Mouse (Mus musculus) CH12.LX (cell line): ENCODE measurements around the gene Gm28729. TPM values are rescaled to one million over a fixed set of nuclear protein-coding genes. Genes with fewer than 3 reads are reported as not detected.

Source experiments
- DNase-seq: peaks from one replicate; pipeline ENCODE4 v3.0.0-alpha.2; 2013; ENCODE audit errors: extremely low read depth
- H3K27ac ChIP-seq: 2 replicates; pipeline ENCODE4 v1.5.1; 2012; ENCODE audit warnings: low read depth, mild to moderate bottlenecking, control low read depth, moderate library complexity; ENCODE audit not compliant: insufficient read depth
- H3K27me3 ChIP-seq: replicated peaks from 2 replicates; pipeline ENCODE3; 2012; ENCODE audit warnings: inconsistent platforms
- H3K36me3 ChIP-seq, 2 experiments: replicated peaks in 1 of 2; 2 replicates each; pipeline versions ENCODE3 to v1.6.1; 2012; ENCODE audit warnings: inconsistent platforms in 1 of 2, low read length in 1 of 2, mild to moderate bottlenecking in 1 of 2, mixed read lengths in 1 of 2, moderate library complexity in 1 of 2; ENCODE audit not compliant: control insufficient read depth in 1 of 2, insufficient read depth in 1 of 2
- H3K4me1 ChIP-seq, 2 experiments: 2 replicates each; pipeline ENCODE4 v1.6.1; 2012; ENCODE audit warnings: inconsistent platforms in 1 of 2, moderate library complexity in 1 of 2; ENCODE audit not compliant: insufficient read depth in 2 of 2, control insufficient read depth in 1 of 2
- H3K4me2 ChIP-seq: 2 replicates; pipeline ENCODE4 v1.6.1; 2012; ENCODE audit warnings: low read depth, mild to moderate bottlenecking, control low read depth; ENCODE audit not compliant: poor library complexity, insufficient read depth, severe bottlenecking
- H3K4me3 ChIP-seq, 3 experiments: fragments of 150-350 bp in 1 of 3; sonication (generic) in 1 of 3; replicated peaks in 1 of 3; 2 replicates each; pipeline versions ENCODE3 to v1.5.1; 2011 to 2012; ENCODE audit warnings: low read depth in 2 of 3, low read length in 2 of 3, mild to moderate bottlenecking in 2 of 3, moderate library complexity in 2 of 3, control low read depth in 1 of 3, improper control_type of control experiment in 1 of 3, inconsistent platforms in 1 of 3, mixed read lengths in 1 of 3; ENCODE audit not compliant: poor library complexity in 1 of 3
- H3K79me2 ChIP-seq: replicated peaks from 2 replicates; pipeline ENCODE4 v1.6.1; 2012; ENCODE audit warnings: mild to moderate bottlenecking, moderate library complexity; ENCODE audit not compliant: control insufficient read depth, poor library complexity, insufficient read depth, severe bottlenecking; ENCODE audit errors: extremely low read depth
- H3K9ac ChIP-seq: 2 replicates; pipeline ENCODE4 v1.6.1; 2012; ENCODE audit warnings: low read depth, mild to moderate bottlenecking, control low read depth, moderate library complexity; ENCODE audit not compliant: insufficient read depth
- H3K9me3 ChIP-seq: replicated peaks from 2 replicates; pipeline ENCODE3; 2012; ENCODE audit warnings: low read length, inconsistent platforms, mixed read lengths
- BHLHE40 ChIP-seq: IDR thresholded peaks from 2 replicates; pipeline ENCODE4 v1.6.1; 2011; ENCODE audit warnings: mild to moderate bottlenecking, low read depth, low read length, improper control_type of control experiment
- CHD1 ChIP-seq: IDR thresholded peaks from 2 replicates; pipeline ENCODE4 v1.6.1; 2012; ENCODE audit warnings: low read depth, low read length, improper control_type of control experiment, inconsistent platforms
- CHD2 ChIP-seq: IDR thresholded peaks from 2 replicates; pipeline ENCODE4 v1.6.1; 2011; ENCODE audit warnings: low read length, improper control_type of control experiment
- ELF1 ChIP-seq: IDR thresholded peaks from 2 replicates; pipeline ENCODE4 v1.6.1; 2014; ENCODE audit warnings: low read depth, mild to moderate bottlenecking, inconsistent platforms, low read length, improper control_type of control experiment
- HCFC1 ChIP-seq: IDR thresholded peaks from 2 replicates; pipeline ENCODE4 v1.6.1; 2012; ENCODE audit warnings: low read depth, mild to moderate bottlenecking, inconsistent platforms, low read length, improper control_type of control experiment
- MAFK ChIP-seq: IDR thresholded peaks from 2 replicates; pipeline ENCODE4 v1.6.1; 2011; ENCODE audit warnings: low read length, improper control_type of control experiment; ENCODE audit not compliant: insufficient replicate concordance
- MEF2A ChIP-seq: IDR thresholded peaks from 2 replicates; pipeline ENCODE4 v1.6.1; 2014; ENCODE audit warnings: low read depth, mild to moderate bottlenecking, inconsistent platforms, low read length, improper control_type of control experiment, borderline replicate concordance
- MYC ChIP-seq: IDR thresholded peaks from 2 replicates; pipeline ENCODE4 v1.6.1; 2011; ENCODE audit warnings: low read depth, mild to moderate bottlenecking, improper control_type of control experiment, low read length
- PAX5 ChIP-seq: IDR thresholded peaks from 2 replicates; pipeline ENCODE4 v1.6.1; 2012; ENCODE audit warnings: low read length, inconsistent platforms, mixed read lengths
- USF1 ChIP-seq: IDR thresholded peaks from 2 replicates; pipeline ENCODE4 v1.6.1; 2014; ENCODE audit warnings: low read depth, mild to moderate bottlenecking, inconsistent platforms, low read length, improper control_type of control experiment
- ZKSCAN1 ChIP-seq: IDR thresholded peaks from 2 replicates; pipeline ENCODE4 v1.6.1; 2012; ENCODE audit warnings: low read depth, inconsistent platforms, low read length, improper control_type of control experiment, borderline replicate concordance
- ZNF384 ChIP-seq: IDR thresholded peaks from 2 replicates; pipeline ENCODE4 v1.6.1; 2012; ENCODE audit warnings: low read depth, low read length, improper control_type of control experiment, inconsistent platforms
- dilution Hi-C: fragments of 300-500 bp; cut with MboI; formaldehyde crosslinking; loops from 2 replicates; pipeline ENCODE4 v1.14.3; 2020; ENCODE audit warnings: low sequenced_read_pairs; ENCODE audit not compliant: extremely low pct_unique_long_range_greater_than_20kb, extremely low pct_ligation_motif_present
- in situ Hi-C: fragments of 300-500 bp; cut with MboI; formaldehyde crosslinking; loops from 3 replicates; pipeline ENCODE4 v1.14.3; 2019; ENCODE audit warnings: low sequenced_read_pairs, low pct_ligation_motif_present, low pct_unique_long_range_greater_than_20kb, mixed read lengths
- polyA plus RNA-seq: library from polyadenylated mRNA; unstranded; fragments of >175 nt; gene quantifications from 2 replicates; pipeline ENCODE4 v1.2.1, GENCODE M21; 2012; ENCODE audit warnings: low read depth; ENCODE audit not compliant: insufficient read length
- total RNA-seq, 2 experiments: library from RNA; depleted of rRNA; stranded (reverse); fragments of 300-350 nt in 1 of 2; fragments of >200 nt in 1 of 2; gene quantifications; 2 replicates each; pipeline ENCODE4 v1.2.3; 2012 to 2014

The Gm28729 gene
- total and polyA plus RNA-seq, 3 experiments: not detected

GRCm38 (mm10) chr9:96502856-96503610 is 22.0 kb downstream of the Gm28729 start:
- Histone ChIP-seq H3K4me2 (no peak overlapping the region), H3K4me3 (no peak overlapping the region), H3K27me3 (no peaks in the 10 kb centered on the region), H3K36me3 (no peaks in the 10 kb centered on the region), H3K9ac (no peak overlapping the region), H3K79me2 (no peaks in the 10 kb centered on the region), H3K9me3 (peaks cover 9% of the 10 kb centered on the region), H3K27ac (no peak overlapping the region), H3K4me1 (peaks cover 0 to 5% of the 10 kb centered on the region in 2 experiments; a peak in 2 of 4 replicates)
- in situ Hi-C loops (no loop called here), dilution Hi-C loops (no loop called here)
- DNase-seq: no peak
- TF ChIP-seq ELF1 (no peak), ZKSCAN1 (no peak), PAX5 (no peak), MYC (no peak), ZNF384 (peak; percentile 64), USF1 (no peak), BHLHE40 (no peak), HCFC1 (no peak)

- H3K4me2 ChIP-seq: no peak overlapping the region
- no peak for DNase-seq
- in situ Hi-C loops (no loop called here), dilution Hi-C loops (no loop called here)
- no peaks in the 10 kb centered on the region for H3K79me2 ChIP-seq
- H3K27me3 ChIP-seq: no peaks in the 10 kb centered on the region
- H3K9me3 ChIP-seq: peaks cover 9% of the 10 kb centered on the region
- H3K27ac ChIP-seq: no peak overlapping the region
- no peak overlapping the region for H3K4me3 ChIP-seq
- H3K9ac ChIP-seq: no peak overlapping the region
- TF ChIP-seq CHD2: no peak
- peak; percentile 76 for TF ChIP-seq MAFK
- peaks cover 0 to 5% of the 10 kb centered on the region in 2 experiments; a peak in 2 of 4 replicates for H3K4me1 ChIP-seq
- H3K36me3 ChIP-seq: no peaks in the 10 kb centered on the region
Measured at GRCm38 (mm10) chr9:96501217-96501616, 23.8 kb downstream of the Gm28729 start.

GRCm38 (mm10) chr9:96493212-96493611 is 31.9 kb downstream of the Gm28729 start:
- no peaks in the 10 kb centered on the region for H3K36me3 ChIP-seq
- no peak overlapping the region for H3K27ac ChIP-seq
- TF ChIP-seq MEF2A (no peak), CHD1 (0 out of 2 replicates have a peak, but pooled peaks have one; percentile 33), ZKSCAN1 (no peak)
- TF ChIP-seq, all 38 proteins: peak for 1
- no peaks in the 10 kb centered on the region for H3K27me3 ChIP-seq
- H3K79me2 ChIP-seq: no peaks in the 10 kb centered on the region
- H3K4me2 ChIP-seq: peak overlapping the region; percentile 83
- H3K4me3 ChIP-seq: peak overlapping the region in 1 of 3 experiments; percentile 58
- H3K4me1 ChIP-seq: peaks cover 3 to 14% of the 10 kb centered on the region in 2 experiments; a peak in 2 of 4 replicates
- DNase-seq: no peak
- in situ Hi-C loops (no loop called here), dilution Hi-C loops (no loop called here)
- H3K9me3 ChIP-seq: no peaks in the 10 kb centered on the region
- 0 out of 2 replicates have a peak overlapping the region, but pooled peaks have one; percentile 57 for H3K9ac ChIP-seq
